Mouse (Mus musculus) brain, adult 2 months (tissue): ENCODE measurements around the gene Klhl26.

Experiments used
- DNase-seq: peaks from one replicate; pipeline ENCODE4 v3.0.0; 2011; ENCODE audit warnings: low read depth, low spot score

Gene Klhl26

GRCm38 (mm10) chr8:70447639-70448420 lies 28.9 kb downstream of the Klhl26 start:
- peak; percentile 50 for DNase-seq

GRCm38 (mm10) chr8:70445988-70446387 lies 30.8 kb downstream of the Klhl26 start:
- DNase-seq, result no peak

GRCm38 (mm10) chr8:70443326-70443725 lies 33.4 kb downstream of the Klhl26 start:
- DNase-seq, result no peak

GRCm38 (mm10) chr8:70441565-70441964 lies 35.2 kb downstream of the Klhl26 start:
- DNase-seq, result no peak

GRCm38 (mm10) chr8:70440246-70440645 lies 36.5 kb downstream of the Klhl26 start:
- DNase-seq, result no peak

- no peak for DNase-seq
Observed at GRCm38 (mm10) chr8:70439848-70440179, 37.0 kb downstream of the Klhl26 start.

GRCm38 (mm10) chr8:70439055-70439847 lies 37.5 kb downstream of the Klhl26 start, which contains the start of gene Crtc1:
Gene Crtc1 (minus strand): TSS chr8:70439579.
- peak; percentile 98 for DNase-seq

GRCm38 (mm10) chr8:70438423-70438822 lies 38.3 kb downstream of the Klhl26 start:
- no peak for DNase-seq

GRCm38 (mm10) chr8:70435156-70435555 lies 41.6 kb downstream of the Klhl26 start:
- DNase-seq, result peak; percentile 62

- DNase-seq, result no peak
Observed at GRCm38 (mm10) chr8:70432991-70433536, 43.7 kb downstream of the Klhl26 start.

GRCm38 (mm10) chr8:70431213-70431612 lies 45.6 kb downstream of the Klhl26 start:
- DNase-seq, result no peak

- no peak for DNase-seq
Observed at GRCm38 (mm10) chr8:70426300-70426907, 50.4 kb downstream of the Klhl26 start.

- DNase-seq, result no peak
Observed at GRCm38 (mm10) chr8:70422722-70423121, 54.0 kb downstream of the Klhl26 start.

GRCm38 (mm10) chr8:70421349-70422104 lies 55.2 kb downstream of the Klhl26 start:
- no peak for DNase-seq

GRCm38 (mm10) chr8:70419879-70420643 lies 56.7 kb downstream of the Klhl26 start:
- no peak for DNase-seq

GRCm38 (mm10) chr8:70418954-70419353 lies 57.8 kb downstream of the Klhl26 start:
- peak; percentile 82 for DNase-seq

- DNase-seq, result peak; percentile 95
Observed at GRCm38 (mm10) chr8:70417914-70418313, 58.9 kb downstream of the Klhl26 start.

GRCm38 (mm10) chr8:70416941-70417340 lies 59.8 kb downstream of the Klhl26 start:
- peak; percentile 89 for DNase-seq

- DNase-seq, result peak; percentile 86
Observed at GRCm38 (mm10) chr8:70415540-70416451, 61.0 kb downstream of the Klhl26 start.
